Mouse (Mus musculus) CH12.LX (cell line): ENCODE measurements around the gene Olfr766-ps1. TPM values are rescaled to one million over a fixed set of nuclear protein-coding genes. Genes with fewer than 3 reads are reported as not detected.
"Not testable (repeated sequence)": the region's sequence is repeated elsewhere in the genome, so short reads cannot be mapped to it uniquely, and the experiment has no call there.

Experiments used
- DNase-seq: peaks from one replicate; pipeline ENCODE4 v3.0.0-alpha.2; 2013; ENCODE audit errors: extremely low read depth
- H3K27ac ChIP-seq: 2 replicates; pipeline ENCODE4 v1.5.1; 2012; ENCODE audit warnings: low read depth, mild to moderate bottlenecking, control low read depth, moderate library complexity; ENCODE audit not compliant: insufficient read depth
- H3K27me3 ChIP-seq: replicated peaks from 2 replicates; pipeline ENCODE3; 2012; ENCODE audit warnings: inconsistent platforms
- H3K36me3 ChIP-seq, 2 experiments: replicated peaks in 1 of 2; 2 replicates each; pipeline versions ENCODE3 to v1.6.1; 2012; ENCODE audit warnings: inconsistent platforms in 1 of 2, low read length in 1 of 2, mild to moderate bottlenecking in 1 of 2, mixed read lengths in 1 of 2, moderate library complexity in 1 of 2; ENCODE audit not compliant: control insufficient read depth in 1 of 2, insufficient read depth in 1 of 2
- H3K4me1 ChIP-seq, 2 experiments: 2 replicates each; pipeline ENCODE4 v1.6.1; 2012; ENCODE audit warnings: inconsistent platforms in 1 of 2, moderate library complexity in 1 of 2; ENCODE audit not compliant: insufficient read depth in 2 of 2, control insufficient read depth in 1 of 2
- H3K4me2 ChIP-seq: 2 replicates; pipeline ENCODE4 v1.6.1; 2012; ENCODE audit warnings: low read depth, mild to moderate bottlenecking, control low read depth; ENCODE audit not compliant: poor library complexity, insufficient read depth, severe bottlenecking
- H3K4me3 ChIP-seq, 3 experiments: fragments of 150-350 bp in 1 of 3; sonication (generic) in 1 of 3; replicated peaks in 1 of 3; 2 replicates each; pipeline versions ENCODE3 to v1.5.1; 2011 to 2012; ENCODE audit warnings: low read depth in 2 of 3, low read length in 2 of 3, mild to moderate bottlenecking in 2 of 3, moderate library complexity in 2 of 3, control low read depth in 1 of 3, improper control_type of control experiment in 1 of 3, inconsistent platforms in 1 of 3, mixed read lengths in 1 of 3; ENCODE audit not compliant: poor library complexity in 1 of 3
- H3K79me2 ChIP-seq: replicated peaks from 2 replicates; pipeline ENCODE4 v1.6.1; 2012; ENCODE audit warnings: mild to moderate bottlenecking, moderate library complexity; ENCODE audit not compliant: control insufficient read depth, poor library complexity, insufficient read depth, severe bottlenecking; ENCODE audit errors: extremely low read depth
- H3K9ac ChIP-seq: 2 replicates; pipeline ENCODE4 v1.6.1; 2012; ENCODE audit warnings: low read depth, mild to moderate bottlenecking, control low read depth, moderate library complexity; ENCODE audit not compliant: insufficient read depth
- H3K9me3 ChIP-seq: replicated peaks from 2 replicates; pipeline ENCODE3; 2012; ENCODE audit warnings: low read length, inconsistent platforms, mixed read lengths
- CHD1 ChIP-seq: IDR thresholded peaks from 2 replicates; pipeline ENCODE4 v1.6.1; 2012; ENCODE audit warnings: low read depth, low read length, improper control_type of control experiment, inconsistent platforms
- CHD2 ChIP-seq: IDR thresholded peaks from 2 replicates; pipeline ENCODE4 v1.6.1; 2011; ENCODE audit warnings: low read length, improper control_type of control experiment
- ELF1 ChIP-seq: IDR thresholded peaks from 2 replicates; pipeline ENCODE4 v1.6.1; 2014; ENCODE audit warnings: low read depth, mild to moderate bottlenecking, inconsistent platforms, low read length, improper control_type of control experiment
- EP300 ChIP-seq: IDR thresholded peaks from 2 replicates; pipeline ENCODE4 v1.6.1; 2011; ENCODE audit warnings: low read length, improper control_type of control experiment
- KAT2A ChIP-seq: IDR thresholded peaks from 2 replicates; pipeline ENCODE4 v1.6.1; 2012; ENCODE audit warnings: low read length, improper control_type of control experiment, inconsistent platforms; ENCODE audit not compliant: insufficient replicate concordance
- MAX ChIP-seq: IDR thresholded peaks from 2 replicates; pipeline ENCODE4 v1.6.1; 2011; ENCODE audit warnings: low read length, improper control_type of control experiment
- MAZ ChIP-seq: IDR thresholded peaks from 2 replicates; pipeline ENCODE4 v1.6.1; 2012; ENCODE audit warnings: low read depth, mild to moderate bottlenecking, inconsistent platforms, low read length, improper control_type of control experiment, moderate library complexity
- MXI1 ChIP-seq: IDR thresholded peaks from 2 replicates; pipeline ENCODE4 v1.6.1; 2011; ENCODE audit warnings: mild to moderate bottlenecking, low read depth, low read length, improper control_type of control experiment
- MYC ChIP-seq: IDR thresholded peaks from 2 replicates; pipeline ENCODE4 v1.6.1; 2011; ENCODE audit warnings: low read depth, mild to moderate bottlenecking, improper control_type of control experiment, low read length
- NELFE ChIP-seq: IDR thresholded peaks from 2 replicates; pipeline ENCODE4 v1.6.1; 2011; ENCODE audit warnings: low read depth, low read length, improper control_type of control experiment
- PAX5 ChIP-seq: IDR thresholded peaks from 2 replicates; pipeline ENCODE4 v1.6.1; 2012; ENCODE audit warnings: low read length, inconsistent platforms, mixed read lengths
- POLR2AphosphoS2 ChIP-seq: IDR thresholded peaks from 2 replicates; pipeline ENCODE4 v1.6.1; 2011; ENCODE audit warnings: low read depth, low read length, improper control_type of control experiment
- TCF12 ChIP-seq: IDR thresholded peaks from 2 replicates; pipeline ENCODE4 v1.6.1; 2014; ENCODE audit warnings: low read depth, mild to moderate bottlenecking, inconsistent platforms, low read length, improper control_type of control experiment
- ZKSCAN1 ChIP-seq: IDR thresholded peaks from 2 replicates; pipeline ENCODE4 v1.6.1; 2012; ENCODE audit warnings: low read depth, inconsistent platforms, low read length, improper control_type of control experiment, borderline replicate concordance
- ZNF384 ChIP-seq: IDR thresholded peaks from 2 replicates; pipeline ENCODE4 v1.6.1; 2012; ENCODE audit warnings: low read depth, low read length, improper control_type of control experiment, inconsistent platforms
- dilution Hi-C: fragments of 300-500 bp; cut with MboI; formaldehyde crosslinking; loops from 2 replicates; pipeline ENCODE4 v1.14.3; 2020; ENCODE audit warnings: low sequenced_read_pairs; ENCODE audit not compliant: extremely low pct_unique_long_range_greater_than_20kb, extremely low pct_ligation_motif_present
- in situ Hi-C: fragments of 300-500 bp; cut with MboI; formaldehyde crosslinking; loops from 3 replicates; pipeline ENCODE4 v1.14.3; 2019; ENCODE audit warnings: low sequenced_read_pairs, low pct_ligation_motif_present, low pct_unique_long_range_greater_than_20kb, mixed read lengths
- polyA plus RNA-seq: library from polyadenylated mRNA; unstranded; fragments of >175 nt; gene quantifications from 2 replicates; pipeline ENCODE4 v1.2.1, GENCODE M21; 2012; ENCODE audit warnings: low read depth; ENCODE audit not compliant: insufficient read length
- total RNA-seq, 2 experiments: library from RNA; depleted of rRNA; stranded (reverse); fragments of 300-350 nt in 1 of 2; fragments of >200 nt in 1 of 2; gene quantifications; 2 replicates each; pipeline ENCODE4 v1.2.3; 2012 to 2014

Olfr766-ps1 gene
- total and polyA plus RNA-seq, 3 experiments = not detected

DNA sequence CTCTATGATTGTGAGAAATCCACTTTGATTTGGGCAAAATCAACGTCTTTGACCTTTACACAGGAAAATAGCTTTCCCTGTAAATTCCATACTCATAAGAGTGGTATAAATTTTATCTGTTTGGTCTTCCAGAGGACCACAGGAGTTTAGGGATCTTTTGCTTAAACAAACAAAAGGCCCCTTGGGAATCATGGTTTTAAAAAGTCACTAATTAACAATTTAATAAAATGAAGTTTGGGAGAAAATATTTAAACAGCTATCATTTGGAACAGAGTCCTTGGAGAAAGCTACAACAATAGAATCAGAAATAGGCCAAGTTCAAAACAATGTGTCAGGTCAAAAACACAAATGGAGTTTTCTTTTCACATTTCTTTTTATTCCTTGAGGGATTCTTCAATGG, 30.5 kb upstream of the Olfr766-ps1 start, which contains the start of gene Olfr768:
Gene Olfr768, minus strand, starts transcription at position 101 of the 400 bp plus-strand sequence.
- dilution Hi-C loops = no loop called here
- in situ Hi-C loops = no loop called here
- H3K9ac ChIP-seq = no peak within 1 kb of the TSS
- H3K79me2 ChIP-seq = no peaks in the 10 kb centered on the region
- TF ChIP-seq TCF12 (no peak), ELF1 (no peak), CHD2 (no peak), POLR2AphosphoS2 (no peak), MAX (no peak), MXI1 (no peak), CHD1 (no peak), ZNF384 (no peak), KAT2A (no peak), ZKSCAN1 (no peak), NELFE (no peak), PAX5 (no peak), MYC (no peak), EP300 (no peak), MAZ (no peak)
- no peak within 1 kb of the TSS for H3K27ac ChIP-seq
- H3K9me3 ChIP-seq = no peaks in the 10 kb centered on the region
- H3K27me3 ChIP-seq = no peaks in the 10 kb centered on the region
- no peaks in the 10 kb centered on the region for H3K4me1 ChIP-seq
- no peak within 1 kb of the TSS for H3K4me2 ChIP-seq
- no peak within 1 kb of the TSS for H3K4me3 ChIP-seq
- no peak for DNase-seq
- H3K36me3 ChIP-seq = no peaks in the 10 kb centered on the region

DNA sequence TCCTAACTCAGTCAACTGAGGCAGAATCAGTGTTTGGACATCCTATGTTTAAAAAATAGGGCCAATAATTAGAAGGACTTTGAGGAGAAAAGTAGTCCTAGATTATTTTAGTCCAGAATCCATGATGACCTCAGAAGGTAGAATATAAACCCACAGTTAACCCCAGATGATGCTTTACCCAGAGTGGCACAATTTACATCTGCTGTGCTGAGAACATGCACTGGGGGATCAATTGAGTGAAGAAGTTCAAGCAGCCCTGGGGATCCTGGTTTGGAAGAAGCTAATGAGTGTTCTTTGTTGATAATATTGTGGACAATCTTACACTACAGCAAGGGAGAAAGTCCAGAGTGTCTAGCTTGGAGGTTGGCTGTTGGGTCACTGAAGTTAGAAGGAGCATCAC, 14.0 kb upstream of the Olfr766-ps1 start, which contains the start of gene Olfr767:
Gene Olfr767, minus strand, starts transcription at position 101 of the 400 bp plus-strand sequence.
- H3K4me2 ChIP-seq, H3K27me3 ChIP-seq, H3K4me1 ChIP-seq, H3K9me3 ChIP-seq, H3K9ac ChIP-seq, DNase-seq, in situ Hi-C loops, dilution Hi-C loops, H3K4me3 ChIP-seq, H3K36me3 ChIP-seq, H3K79me2 ChIP-seq, H3K27ac ChIP-seq: not testable (repeated sequence)

DNA sequence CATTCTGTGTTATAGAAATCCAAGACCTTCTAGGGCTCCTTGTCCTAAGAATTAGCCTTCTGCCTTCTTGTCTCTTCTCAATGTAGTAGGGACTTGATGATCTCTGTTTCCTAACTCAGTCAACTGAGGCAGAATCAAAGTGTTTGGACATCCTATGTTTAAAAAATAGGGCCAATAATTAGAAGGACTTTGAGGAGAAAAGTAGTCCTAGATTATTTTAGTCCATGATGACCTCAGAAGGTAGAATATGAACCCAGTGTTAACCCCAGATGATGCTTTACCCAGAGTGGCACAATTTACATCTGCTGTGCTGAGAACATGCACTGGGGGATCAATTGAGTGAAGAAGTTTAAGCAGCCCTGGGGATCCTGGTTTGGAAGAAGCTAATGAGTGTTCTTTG, 18.9 kb downstream of the Olfr766-ps1 start, which contains the start of gene Olfr765:
Gene Olfr765, minus strand, starts transcription at position 101 of the 400 bp plus-strand sequence.
- DNase-seq, H3K4me1 ChIP-seq, H3K27me3 ChIP-seq, H3K9ac ChIP-seq, H3K4me2 ChIP-seq, H3K27ac ChIP-seq, H3K4me3 ChIP-seq, H3K36me3 ChIP-seq, H3K9me3 ChIP-seq, in situ Hi-C loops, H3K79me2 ChIP-seq, dilution Hi-C loops: not testable (repeated sequence)
